Mouse (Mus musculus): Measurements from ENCODE around the gene Itprip. TPM values are rescaled to one million over a fixed set of nuclear protein-coding genes. Genes with fewer than 3 reads are reported as not detected.
"Not testable (repeated sequence)": the region's sequence is repeated elsewhere in the genome, so short reads cannot be mapped to it uniquely, and the experiment has no call there.

Itprip gene
- total RNA-seq, 1 experiment = 7.2 TPM

DNA sequence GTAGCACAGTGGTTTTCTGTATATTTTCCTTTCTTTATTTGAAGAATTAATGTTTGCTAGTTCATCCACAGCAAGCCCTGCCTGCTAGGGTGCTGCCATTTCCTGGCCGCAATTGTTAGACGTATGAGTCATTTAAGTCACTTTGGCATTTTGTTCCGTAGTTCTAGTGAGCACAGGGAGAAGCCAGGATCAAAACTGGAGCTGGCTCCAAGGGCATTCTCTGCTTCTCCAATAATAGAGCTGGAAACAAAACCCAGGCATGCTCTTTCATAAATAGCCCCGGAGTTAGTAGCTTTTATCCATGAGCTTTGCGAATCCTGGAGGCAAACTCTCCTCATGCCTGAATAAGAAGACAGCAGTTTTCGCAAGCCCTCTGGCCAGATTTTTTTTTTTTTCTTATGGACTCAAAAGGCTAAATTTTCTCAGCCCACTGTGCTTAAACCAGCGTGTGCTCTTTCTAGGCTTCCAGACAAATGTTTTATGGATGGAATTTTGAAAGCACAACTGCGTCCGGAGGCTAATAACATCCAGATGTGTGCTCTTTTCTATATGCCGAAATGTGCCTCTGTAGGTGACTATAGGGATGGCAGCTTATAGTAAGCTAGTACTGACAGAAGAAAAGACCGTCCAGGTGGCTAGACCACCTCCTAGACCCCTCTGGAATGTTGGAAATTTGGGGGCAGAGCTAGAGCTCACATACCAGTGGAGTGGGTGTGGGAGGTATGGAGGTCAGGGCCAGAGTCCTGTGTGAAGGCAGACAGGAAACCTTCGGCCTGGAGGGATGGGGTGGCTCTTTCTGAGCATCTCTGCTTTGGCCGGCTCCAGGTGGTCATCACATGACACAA is 64.9 kb downstream of the Itprip start:
- Histone ChIP-seq H3K36me3 (ENCODE audit: control insufficient read depth, insufficient read depth, low read length, poor library complexity, severe bottlenecking) (peaks cover 6% of the 10 kb centered on the region; the same call in 1 of the 2 replicates), H3K4me3 (ENCODE audit: insufficient read depth in 1 of 2, low read depth in 1 of 2, low read length in 2 of 2, poor library complexity in 1 of 2, severe bottlenecking in 1 of 2) (peak overlapping the region; percentile 67; a peak in 3 of 4 replicates), H3K9me3 (ENCODE audit: control insufficient read depth, insufficient read depth, low read depth, low read length) (no peaks in the 10 kb centered on the region), H3K9ac (ENCODE audit: insufficient read depth, low read depth, low read length, poor library complexity, severe bottlenecking) (0 out of 2 replicates have a peak overlapping the region, but pooled peaks have one; percentile 34), H3K4me1 (ENCODE audit: control insufficient read depth in 2 of 2, insufficient read depth in 2 of 2, low read length in 2 of 2, poor library complexity in 1 of 2) (0 out of 4 replicates have a peak, but pooled peaks cover 0 to 3% of the 10 kb centered on the region in 2 experiments), H3K27ac (ENCODE audit: insufficient read depth, low read depth, low read length, poor library complexity, severe bottlenecking) (no peak overlapping the region)
- no peak for TF ChIP-seq ZNF384 (IDR thresholded peaks at IDR 0.05; ENCODE audit: low read depth, low read length)
- TF ChIP-seq CHD2 (IDR thresholded peaks at IDR 0.05; ENCODE audit: low read depth, low read length) = no peak
- no peak for TF ChIP-seq HCFC1 (IDR thresholded peaks at IDR 0.05; ENCODE audit: borderline replicate concordance, insufficient read depth, low read length)
- no peak for TF ChIP-seq MAFK (IDR thresholded peaks at IDR 0.05; ENCODE audit: insufficient read depth, low read depth, low read length)
- no peak for TF ChIP-seq ZC3H11A (IDR thresholded peaks at IDR 0.05; ENCODE audit: borderline replicate concordance, low read depth, low read length)
- no peak for DNase-seq (ENCODE audit: low read depth, low spot score)
- in situ Hi-C loops (cut with MboI; ENCODE audit: low sequenced_read_pairs in 2 of 2, unreplicated experiment in 2 of 2) = no loop called here

DNA sequence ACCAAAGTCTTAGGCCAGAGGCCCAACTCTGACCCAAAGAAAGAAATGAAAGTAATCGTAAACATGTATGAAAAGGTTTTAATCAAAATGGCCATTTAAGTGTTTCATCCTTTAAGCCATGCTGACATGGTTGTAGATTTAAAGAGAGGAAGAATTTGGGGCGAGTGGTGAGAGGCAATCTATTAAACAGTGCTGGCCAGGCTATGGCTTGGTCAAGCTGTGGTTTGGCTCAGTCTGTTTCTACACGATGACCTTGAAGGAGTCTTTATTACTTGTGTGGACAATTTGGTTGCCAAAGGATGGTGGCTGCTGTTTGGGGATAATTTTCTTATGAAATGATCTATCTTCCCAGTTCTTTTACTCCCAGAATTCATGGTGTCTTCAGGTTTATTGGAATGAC is 66.0 kb downstream of the Itprip start:
- TF ChIP-seq ZNF384 (IDR thresholded peaks at IDR 0.05; ENCODE audit: low read depth, low read length) (no peak), ZC3H11A (IDR thresholded peaks at IDR 0.05; ENCODE audit: borderline replicate concordance, low read depth, low read length) (no peak), HCFC1 (IDR thresholded peaks at IDR 0.05; ENCODE audit: borderline replicate concordance, insufficient read depth, low read length) (no peak), CHD2 (IDR thresholded peaks at IDR 0.05; ENCODE audit: low read depth, low read length) (no peak), MAFK (IDR thresholded peaks at IDR 0.05; ENCODE audit: insufficient read depth, low read depth, low read length) (no peak)
- Histone ChIP-seq H3K27ac (ENCODE audit: insufficient read depth, low read depth, low read length, poor library complexity, severe bottlenecking) (no peak overlapping the region), H3K4me1 (ENCODE audit: control insufficient read depth in 2 of 2, insufficient read depth in 2 of 2, low read length in 2 of 2, poor library complexity in 1 of 2) (0 out of 4 replicates have a peak, but pooled peaks cover 0 to 3% of the 10 kb centered on the region in 2 experiments), H3K36me3 (ENCODE audit: control insufficient read depth, insufficient read depth, low read length, poor library complexity, severe bottlenecking) (no peaks in the 10 kb centered on the region), H3K4me3 (ENCODE audit: insufficient read depth in 1 of 2, low read depth in 1 of 2, low read length in 2 of 2, poor library complexity in 1 of 2, severe bottlenecking in 1 of 2) (no peak overlapping the region), H3K9me3 (ENCODE audit: control insufficient read depth, insufficient read depth, low read depth, low read length) (no peaks in the 10 kb centered on the region), H3K9ac (ENCODE audit: insufficient read depth, low read depth, low read length, poor library complexity, severe bottlenecking) (no peak overlapping the region)
- DNase-seq (ENCODE audit: low read depth, low spot score) = no peak
- in situ Hi-C loops (cut with MboI; ENCODE audit: low sequenced_read_pairs in 2 of 2, unreplicated experiment in 2 of 2) = no loop called here

DNA sequence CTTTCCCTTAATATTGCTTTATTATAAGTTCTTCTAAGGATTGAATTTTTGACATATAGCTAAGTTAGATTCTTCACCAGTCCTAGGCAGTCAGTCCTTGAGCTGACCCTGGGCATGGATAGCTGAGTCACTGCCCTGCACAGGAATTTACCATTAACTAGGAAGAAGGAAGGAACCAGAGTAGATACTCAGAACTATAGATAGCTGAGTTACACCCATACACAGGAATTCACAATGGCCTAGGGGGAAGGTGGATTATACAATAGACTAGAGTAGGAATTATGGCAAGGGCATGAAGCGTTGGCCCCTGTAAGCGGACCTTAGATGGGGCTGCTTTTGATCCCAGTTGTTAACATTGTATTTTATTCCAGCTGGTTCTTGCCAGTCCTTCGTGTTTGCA is 67.0 kb downstream of the Itprip start:
- H3K4me3 ChIP-seq (ENCODE audit: insufficient read depth in 1 of 2, low read depth in 1 of 2, low read length in 2 of 2, poor library complexity in 1 of 2, severe bottlenecking in 1 of 2); H3K27ac ChIP-seq (ENCODE audit: insufficient read depth, low read depth, low read length, poor library complexity, severe bottlenecking); H3K9me3 ChIP-seq (ENCODE audit: control insufficient read depth, insufficient read depth, low read depth, low read length); in situ Hi-C loops (cut with MboI; ENCODE audit: low sequenced_read_pairs in 2 of 2, unreplicated experiment in 2 of 2); H3K36me3 ChIP-seq (ENCODE audit: control insufficient read depth, insufficient read depth, low read length, poor library complexity, severe bottlenecking); DNase-seq (ENCODE audit: low read depth, low spot score); H3K9ac ChIP-seq (ENCODE audit: insufficient read depth, low read depth, low read length, poor library complexity, severe bottlenecking); H3K4me1 ChIP-seq (ENCODE audit: control insufficient read depth in 2 of 2, insufficient read depth in 2 of 2, low read length in 2 of 2, poor library complexity in 1 of 2): not testable (repeated sequence)

DNA sequence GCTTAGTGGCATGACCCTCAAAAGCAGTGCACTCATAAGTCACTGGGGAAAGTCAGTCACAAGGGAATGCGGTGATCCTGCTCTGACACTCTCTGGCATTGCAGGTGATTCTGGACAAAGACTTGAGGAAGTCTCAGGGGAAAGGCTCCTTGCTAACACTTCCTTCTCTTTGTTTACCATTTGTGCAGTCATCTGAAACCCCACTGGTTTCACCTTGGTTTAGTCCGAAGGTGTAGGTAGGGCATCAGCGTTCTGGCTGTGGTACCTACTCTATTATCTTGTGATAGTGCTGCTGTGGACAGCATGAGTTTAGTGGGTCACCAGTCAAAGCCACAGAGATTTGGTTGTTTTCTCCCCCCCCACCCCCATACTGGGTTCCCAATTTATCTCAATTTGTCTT is 69.4 kb downstream of the Itprip start:
- Histone ChIP-seq H3K4me3 (ENCODE audit: insufficient read depth in 1 of 2, low read depth in 1 of 2, low read length in 2 of 2, poor library complexity in 1 of 2, severe bottlenecking in 1 of 2) (no peak overlapping the region), H3K9me3 (ENCODE audit: control insufficient read depth, insufficient read depth, low read depth, low read length) (no peaks in the 10 kb centered on the region), H3K4me1 (ENCODE audit: control insufficient read depth in 2 of 2, insufficient read depth in 2 of 2, low read length in 2 of 2, poor library complexity in 1 of 2) (0 out of 4 replicates have a peak, but pooled peaks cover 0 to 3% of the 10 kb centered on the region in 2 experiments), H3K27ac (ENCODE audit: insufficient read depth, low read depth, low read length, poor library complexity, severe bottlenecking) (no peak overlapping the region), H3K36me3 (ENCODE audit: control insufficient read depth, insufficient read depth, low read length, poor library complexity, severe bottlenecking) (no peaks in the 10 kb centered on the region), H3K9ac (ENCODE audit: insufficient read depth, low read depth, low read length, poor library complexity, severe bottlenecking) (no peak overlapping the region)
- no peak for DNase-seq (ENCODE audit: low read depth, low spot score)
- in situ Hi-C loops (cut with MboI; ENCODE audit: low sequenced_read_pairs in 2 of 2, unreplicated experiment in 2 of 2) = no loop called here
- TF ChIP-seq ZC3H11A (IDR thresholded peaks at IDR 0.05; ENCODE audit: borderline replicate concordance, low read depth, low read length) = no peak
- TF ChIP-seq ZNF384 (IDR thresholded peaks at IDR 0.05; ENCODE audit: low read depth, low read length) = no peak
- no peak for TF ChIP-seq HCFC1 (IDR thresholded peaks at IDR 0.05; ENCODE audit: borderline replicate concordance, insufficient read depth, low read length)
- no peak for TF ChIP-seq MAFK (IDR thresholded peaks at IDR 0.05; ENCODE audit: insufficient read depth, low read depth, low read length)
- no peak for TF ChIP-seq CHD2 (IDR thresholded peaks at IDR 0.05; ENCODE audit: low read depth, low read length)

Other genes starting within 250 kb of the Itprip start
- gene Col17a1, start 227.2 kb downstream of the Itprip start, total RNA-seq (2012; rRNA removed) = 1.5 and 3.5 TPM in 2 replicates
- gene Sfr1, start 187.6 kb downstream of the Itprip start, total RNA-seq (2012; rRNA removed) = 54.3 and 85.8 TPM in 2 replicates
- 28.1 and 60.7 TPM in 2 replicates for gene Gsto1, start 64.3 kb downstream of the Itprip start, total RNA-seq (2012; rRNA removed)
- gene Gsto2, start 53.8 kb downstream of the Itprip start, total RNA-seq (2012; rRNA removed) = 0.21 and 0.71 TPM in 2 replicates
- 1.5 and 1.7 TPM in 2 replicates for gene Cfap43, start within 50 bp of the Itprip start, total RNA-seq (2012; rRNA removed)
- gene Cfap58, start 18.4 kb upstream of the Itprip start, total RNA-seq (2012; rRNA removed) = not detected in 2 replicates